Mouse (Mus musculus): ENCODE results near the gene Pla2g12a. TPM values are rescaled to one million over a fixed set of nuclear protein-coding genes. Genes with fewer than 3 reads are reported as not detected.

Pla2g12a gene
- polyA plus RNA-seq, 1 experiment: 30.5 TPM

GRCm38 (mm10) chr3:129943813-129944212 lies 65.4 kb downstream of the Pla2g12a start:
- Histone ChIP-seq H3K4me1 (ENCODE audit: control insufficient read depth, insufficient read depth, low read length) (0 out of 2 replicates have a peak, but pooled peaks cover 4% of the 10 kb centered on the region), H3K27ac (ENCODE audit: insufficient read depth, low read length) (no peak overlapping the region), H3K4me3 (ENCODE audit: insufficient read depth, low read length) (no peak overlapping the region)
- TF ChIP-seq CTCF (IDR thresholded peaks at IDR 0.05; ENCODE audit: borderline replicate concordance, insufficient read depth, low read length) (no peak), POLR2A (IDR thresholded peaks at IDR 0.05; ENCODE audit: low read depth, low read length) (no peak)

Other genes with a start within 250 kb of the Pla2g12a start
- gene Egf, start 123.3 kb upstream of the Pla2g12a start, polyA plus RNA-seq (2011; ENCODE audit: insufficient read length, low read depth, missing spikeins): 1.3 and 1.6 TPM in 2 replicates
- not detected in 2 replicates for gene Lrit3, start 74.6 kb upstream of the Pla2g12a start, polyA plus RNA-seq (2011; ENCODE audit: insufficient read length, low read depth, missing spikeins)
- gene Rrh, start 56.0 kb upstream of the Pla2g12a start, polyA plus RNA-seq (2011; ENCODE audit: insufficient read length, low read depth, missing spikeins): 0.46 and 0.55 TPM in 2 replicates
- 62.6 and 80.7 TPM in 2 replicates for gene Gar1, start 47.2 kb upstream of the Pla2g12a start, polyA plus RNA-seq (2011; ENCODE audit: insufficient read length, low read depth, missing spikeins)
- not detected in 2 replicates for gene Cfi, start 42.7 kb upstream of the Pla2g12a start, polyA plus RNA-seq (2011; ENCODE audit: insufficient read length, low read depth, missing spikeins)
- 21.5 and 27.9 TPM in 2 replicates for gene Casp6, start 22.8 kb downstream of the Pla2g12a start, polyA plus RNA-seq (2011; ENCODE audit: insufficient read length, low read depth, missing spikeins)
- 33.7 and 55.3 TPM in 2 replicates for gene Mcub, start 91.6 kb downstream of the Pla2g12a start, polyA plus RNA-seq (2011; ENCODE audit: insufficient read length, low read depth, missing spikeins)
- gene Sec24b, start 182.9 kb downstream of the Pla2g12a start, polyA plus RNA-seq (2011; ENCODE audit: insufficient read length, low read depth, missing spikeins): 87.1 and 98.3 TPM in 2 replicates